Mouse (Mus musculus): Measurements from ENCODE around the gene Ctnnal1.
"Not testable (repeated sequence)": the region's sequence is repeated elsewhere in the genome, so short reads cannot be mapped to it uniquely, and the experiment has no call there.

Gene Ctnnal1

DNA sequence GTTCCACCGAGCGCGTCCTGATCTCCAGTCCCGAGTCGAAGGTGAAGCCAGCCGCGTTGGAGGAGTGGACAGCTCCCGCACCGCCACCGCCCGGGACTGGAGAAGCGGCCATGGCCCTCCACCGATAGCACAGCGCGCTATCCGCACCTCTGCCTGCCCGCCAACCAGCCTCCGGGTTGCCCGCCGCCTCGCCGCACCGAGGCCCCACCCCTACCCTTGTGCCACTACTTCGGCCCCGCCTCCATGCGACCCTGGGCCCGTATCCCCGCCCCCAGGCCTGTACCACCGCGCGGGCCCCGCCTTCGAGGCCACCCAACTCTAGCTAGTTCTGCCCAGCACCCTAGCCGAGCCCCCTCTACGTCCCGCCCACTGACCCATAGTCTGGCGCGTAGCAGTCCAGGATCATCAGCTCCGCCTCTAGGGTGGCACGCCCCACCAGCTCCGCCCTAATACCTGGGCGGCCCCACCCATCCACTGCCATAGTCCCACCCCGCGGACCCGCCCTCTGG lies at the start of gene Ctnnal1:
TSS of gene Ctnnal1 (minus strand) at position 186 of the 509 bp plus-strand sequence.
- peak; percentile 88 to 95 for DNase-seq

DNA sequence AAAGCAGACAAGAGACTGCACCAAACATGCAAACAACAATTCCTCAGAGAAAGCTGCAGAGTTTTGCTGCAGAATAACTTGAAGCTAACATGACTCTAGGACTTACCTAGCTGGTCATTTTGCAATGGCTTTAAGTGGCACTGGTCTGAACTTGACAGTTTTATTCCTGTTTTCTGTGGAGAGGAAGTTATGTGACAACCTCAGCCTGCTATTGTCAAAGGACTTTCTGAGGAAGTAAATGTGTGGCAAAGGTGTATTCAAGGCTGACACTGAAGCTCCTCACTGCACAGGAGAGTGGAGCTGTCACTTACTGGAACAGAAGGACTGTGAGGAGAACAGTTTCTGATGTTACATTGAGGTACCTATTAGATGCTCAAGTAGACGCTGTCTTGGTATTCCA lies 49.8 kb upstream of the Ctnnal1 start:
- no peak for DNase-seq

DNA sequence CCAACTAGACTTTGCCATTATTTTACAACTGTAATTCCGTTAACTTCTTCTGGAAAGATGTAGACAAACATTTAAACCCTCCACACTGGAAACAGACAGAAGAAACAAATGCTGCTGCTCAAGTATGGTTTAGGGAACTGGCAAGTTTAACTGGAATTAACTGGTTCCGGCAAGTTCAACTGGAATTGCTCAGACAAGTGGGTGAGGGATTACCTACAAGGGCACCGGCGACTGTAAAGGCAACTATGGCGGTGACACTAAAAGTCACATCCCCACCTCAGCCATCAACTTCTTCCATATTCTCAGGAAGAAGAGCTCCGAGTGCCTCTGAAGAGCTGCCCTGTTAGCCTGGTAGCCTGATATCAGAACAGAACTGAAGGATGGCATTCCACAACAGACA lies 49.4 kb upstream of the Ctnnal1 start:
- no peak for DNase-seq

DNA sequence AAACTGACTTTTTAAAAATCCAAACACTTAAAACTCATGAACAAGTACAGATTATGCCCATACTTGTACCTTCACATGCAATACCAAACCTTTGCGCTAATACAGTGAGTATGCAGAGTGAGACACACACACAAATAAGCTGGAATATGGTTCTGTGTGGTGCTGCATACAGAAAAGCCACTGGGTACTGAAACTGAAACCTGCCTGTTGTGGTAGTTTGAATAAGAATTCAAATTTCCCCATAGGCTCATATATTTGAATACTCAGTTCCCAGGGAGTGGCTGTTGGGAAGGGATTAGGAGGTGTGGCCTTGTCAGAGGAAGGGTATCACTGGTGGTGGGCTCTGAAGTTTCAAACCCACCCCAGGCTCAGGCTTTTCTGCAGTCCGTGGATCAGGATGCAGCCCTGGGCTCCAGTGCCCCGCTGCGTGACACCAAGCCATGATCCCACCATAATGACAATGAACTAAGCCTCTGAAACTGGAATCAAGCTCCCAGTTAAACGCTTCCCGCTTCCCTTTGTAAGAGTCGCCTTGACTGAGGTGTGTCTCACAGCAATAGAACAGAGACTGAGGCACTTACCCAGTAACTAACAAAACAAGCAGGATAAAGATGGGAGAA lies 47.5 kb upstream of the Ctnnal1 start:
- DNase-seq, result no peak

DNA sequence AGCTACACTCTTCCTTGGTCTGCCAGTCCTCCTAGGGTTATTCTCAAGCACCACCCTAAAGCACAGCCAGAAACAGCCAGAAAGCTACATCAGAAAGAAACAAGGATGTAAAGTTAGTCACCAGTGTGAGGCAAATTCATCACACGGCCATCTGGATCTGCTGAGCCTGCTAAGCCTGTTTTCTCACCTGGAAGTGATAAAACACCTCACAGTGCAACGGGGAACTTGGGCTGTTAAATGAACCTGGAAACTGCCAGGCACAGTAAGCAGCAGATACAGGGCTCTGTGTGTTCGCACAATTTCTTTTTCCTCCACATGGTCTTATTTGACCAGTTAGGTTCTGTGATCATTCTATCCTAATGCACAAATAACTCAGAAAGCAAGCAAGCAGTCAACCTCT lies 44.6 kb upstream of the Ctnnal1 start:
- DNase-seq, result no peak

DNA sequence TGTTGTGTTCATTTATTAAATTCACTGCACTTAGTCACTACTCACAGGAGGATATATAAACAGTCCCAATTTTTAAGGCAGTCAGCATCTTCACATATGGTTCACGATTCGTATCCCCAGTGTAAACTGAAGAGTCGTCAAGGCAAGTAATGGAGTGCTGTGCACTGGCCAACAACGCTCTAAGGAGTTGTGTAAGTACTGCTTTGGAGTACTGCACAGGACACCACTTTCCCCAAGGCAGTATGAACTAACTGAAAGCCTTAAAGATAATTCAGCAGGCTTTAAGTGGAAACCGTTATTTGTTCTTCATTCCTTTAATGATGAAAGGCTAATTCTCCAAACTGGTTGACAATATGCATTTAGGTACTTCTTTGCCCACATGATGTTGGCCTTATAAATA lies 42.7 kb upstream of the Ctnnal1 start:
- DNase-seq, result no peak

DNA sequence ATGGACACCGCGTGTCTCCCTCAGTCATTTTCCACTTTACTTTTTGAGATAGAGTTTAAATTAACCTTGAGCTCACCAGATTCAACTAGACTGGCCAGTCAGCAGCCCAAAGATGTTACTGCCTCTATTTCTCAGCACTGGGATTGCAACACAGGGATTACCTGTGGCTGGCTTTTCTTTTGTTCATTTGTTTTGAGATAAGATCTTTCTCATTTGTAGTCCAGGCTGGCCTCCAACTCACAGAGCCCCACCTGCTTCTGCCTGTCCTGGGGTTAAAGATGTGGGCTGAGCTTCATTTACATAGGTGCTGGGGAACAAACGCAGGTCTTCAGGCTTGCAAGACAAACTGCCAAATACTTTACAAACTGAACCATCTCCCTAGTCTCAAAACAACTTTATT lies 41.9 kb upstream of the Ctnnal1 start:
- no peak for DNase-seq

DNA sequence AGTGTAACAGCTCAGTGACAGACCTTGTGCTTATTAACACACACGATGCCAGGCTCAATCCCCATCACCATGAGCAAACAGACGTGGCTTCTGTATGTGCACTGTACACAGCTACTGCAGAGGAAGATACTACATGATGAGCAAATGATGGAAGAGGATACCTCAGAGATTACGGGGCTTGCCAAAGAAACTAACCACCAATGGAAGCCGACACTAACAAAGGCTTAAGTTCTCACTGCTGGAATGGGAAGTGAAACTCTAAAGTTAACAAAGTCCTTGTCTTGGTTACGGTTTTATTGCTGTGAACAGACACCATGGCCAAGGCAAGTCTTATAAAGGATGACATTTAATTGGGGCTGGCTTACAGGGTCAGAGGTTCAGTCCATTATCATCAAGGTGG lies 40.5 kb upstream of the Ctnnal1 start:
- DNase-seq, result no peak

DNA sequence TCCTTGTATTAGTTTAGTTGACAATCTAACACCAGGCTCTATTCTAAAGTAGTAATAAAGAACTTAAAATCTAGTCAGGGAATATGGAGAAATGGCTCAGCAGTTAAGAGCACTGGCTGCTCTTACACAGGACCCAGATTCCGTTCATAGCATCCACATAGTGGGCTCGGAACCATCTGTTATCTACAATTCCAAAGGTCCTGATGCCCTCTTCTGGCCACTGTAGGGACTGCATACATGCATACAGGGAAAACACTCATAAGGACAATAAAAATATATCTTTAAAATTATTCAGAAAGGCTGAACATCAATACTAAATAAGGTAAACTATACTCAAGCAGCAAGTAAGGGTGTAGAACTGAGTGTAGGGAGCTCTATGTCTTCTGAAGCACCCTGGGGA lies 36.7 kb upstream of the Ctnnal1 start:
- DNase-seq, result peak in 1 of 2 experiments; percentile 35

DNA sequence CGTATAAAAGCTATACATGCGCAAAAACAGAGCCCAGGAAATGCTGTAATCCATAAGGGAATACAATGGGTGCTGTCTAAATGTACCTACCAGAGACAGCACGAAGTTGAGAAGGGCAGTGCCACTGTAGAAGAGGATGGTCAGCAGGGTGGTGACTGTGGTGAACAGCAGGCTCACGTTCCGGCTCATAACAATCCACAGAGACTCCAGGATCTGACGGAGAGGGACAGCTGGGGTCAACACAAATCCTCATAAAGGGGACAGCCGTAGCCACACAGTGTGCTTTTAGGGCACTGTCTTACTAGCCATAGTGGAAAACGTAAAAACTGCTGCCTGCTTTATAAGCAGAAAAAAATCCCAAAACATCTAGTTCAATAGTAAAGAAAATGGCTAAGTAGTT lies 34.2 kb upstream of the Ctnnal1 start:
- DNase-seq, result no peak

DNA sequence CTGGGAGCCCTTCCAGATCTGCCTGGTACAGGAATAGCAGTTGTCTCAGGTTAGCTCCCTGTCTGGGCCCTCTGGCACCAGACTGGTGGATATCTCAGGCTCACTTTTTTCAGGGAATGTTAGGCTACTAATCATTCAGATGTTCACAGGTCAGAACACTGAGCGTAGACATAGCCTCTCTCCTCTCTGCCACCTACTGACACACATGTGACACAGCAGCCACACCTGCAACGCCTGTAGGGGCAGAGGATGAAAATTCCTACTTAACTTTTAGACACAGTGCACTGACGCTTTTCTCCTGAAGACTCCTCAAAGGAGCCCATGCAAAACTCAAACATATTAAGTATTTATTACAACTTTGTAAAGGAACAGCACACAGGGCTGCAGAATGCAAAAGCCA lies 32.5 kb upstream of the Ctnnal1 start:
- no peak for DNase-seq

DNA sequence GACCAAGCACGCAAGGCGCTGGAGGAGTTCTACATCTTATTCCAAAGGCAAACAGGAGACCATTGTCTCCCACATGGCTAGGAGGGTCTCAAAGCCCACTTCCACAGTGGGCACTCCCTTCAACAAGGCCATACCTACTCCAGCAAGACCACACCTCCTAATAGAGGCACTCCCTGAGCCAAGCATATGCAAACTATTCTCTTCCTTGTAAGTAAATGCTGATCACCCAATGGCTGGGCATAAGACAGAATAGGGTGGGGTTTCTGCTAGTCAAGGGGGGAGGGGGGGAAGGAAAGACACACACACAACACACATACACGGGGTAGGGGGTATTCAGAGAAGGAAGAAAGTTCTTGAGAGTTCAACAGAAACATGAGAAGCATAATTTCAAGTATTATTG lies 29.2 kb upstream of the Ctnnal1 start:
- no peak for DNase-seq

DNA sequence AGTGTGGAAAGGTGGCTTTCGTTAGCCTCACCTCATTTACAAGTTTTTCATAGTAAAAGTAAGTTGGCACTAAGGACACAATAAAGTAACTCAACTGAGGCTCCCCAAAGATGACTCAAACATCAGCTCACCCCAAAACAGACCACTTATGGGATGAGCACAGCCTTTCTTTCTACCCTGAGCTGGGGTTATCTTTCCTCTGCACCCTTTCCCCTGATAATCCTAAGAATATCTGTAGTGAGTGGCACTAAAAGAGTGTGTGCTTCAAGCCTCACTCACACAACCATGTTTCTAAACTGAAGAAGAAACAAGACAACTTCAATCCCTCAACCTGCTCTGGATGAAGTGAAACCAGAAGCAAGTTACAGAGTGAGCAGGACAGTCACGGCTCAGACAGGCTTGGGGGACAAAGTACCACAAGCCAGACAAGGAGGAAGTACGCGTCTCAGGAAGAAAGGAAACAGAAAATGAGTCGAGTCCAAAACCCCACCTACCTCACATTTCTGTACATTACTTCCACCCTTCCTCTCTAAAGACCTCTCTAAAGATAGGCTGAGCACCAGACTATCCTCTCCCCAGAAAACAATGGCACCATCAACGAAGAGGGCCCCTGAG lies 27.6 kb upstream of the Ctnnal1 start:
- DNase-seq, result no peak

DNA sequence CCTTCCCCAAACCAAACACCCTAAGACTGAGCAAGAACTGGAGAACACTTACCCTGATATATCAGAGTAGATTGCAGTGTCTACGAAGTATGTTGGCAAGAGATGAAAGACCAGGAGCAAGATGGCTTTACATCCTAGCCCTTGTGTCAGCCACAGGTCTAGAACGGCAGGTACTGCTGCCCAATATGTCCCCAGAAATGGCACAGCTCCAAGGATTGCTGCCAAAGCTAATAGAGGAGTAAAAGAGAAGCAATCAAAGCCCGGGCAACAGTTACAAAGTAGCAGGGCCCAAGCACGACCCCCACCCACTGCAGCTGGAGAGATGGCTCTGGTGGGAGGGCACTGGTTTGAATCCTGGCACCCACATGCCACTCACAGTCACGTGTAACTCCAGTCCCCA lies 23.5 kb upstream of the Ctnnal1 start:
- peak; percentile 55 to 69 for DNase-seq

DNA sequence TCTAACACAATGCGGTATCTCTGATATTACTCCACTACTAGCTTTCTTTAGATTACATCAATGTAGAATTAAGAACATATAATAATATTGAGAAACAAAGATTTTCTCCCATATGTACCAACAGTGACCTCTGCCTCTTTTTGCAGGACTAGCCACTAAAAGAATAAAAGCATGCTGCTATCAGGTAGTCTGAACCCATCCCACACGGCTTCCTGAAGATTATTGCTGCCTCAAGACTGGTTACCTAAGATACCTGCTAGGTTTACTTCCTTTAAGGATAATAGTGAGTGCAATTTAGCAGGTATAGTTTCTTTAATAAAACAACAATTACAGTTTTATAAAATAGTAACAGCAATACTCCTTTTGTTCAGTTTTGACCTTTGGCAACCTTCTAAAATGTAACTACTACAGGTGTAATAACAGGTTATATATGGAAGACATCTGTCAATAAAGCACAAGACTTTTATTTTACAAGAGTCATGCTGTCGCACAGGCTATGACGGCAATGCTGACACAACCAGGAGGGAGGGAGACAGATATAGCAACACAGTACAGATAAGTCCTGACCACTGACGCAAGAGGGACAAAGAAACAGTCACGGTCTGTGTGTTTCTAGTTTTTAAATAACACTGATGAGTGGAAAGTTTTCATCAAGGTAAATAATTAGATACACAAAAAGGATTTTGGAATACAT lies 21.4 kb upstream of the Ctnnal1 start:
- DNase-seq, result no peak

DNA sequence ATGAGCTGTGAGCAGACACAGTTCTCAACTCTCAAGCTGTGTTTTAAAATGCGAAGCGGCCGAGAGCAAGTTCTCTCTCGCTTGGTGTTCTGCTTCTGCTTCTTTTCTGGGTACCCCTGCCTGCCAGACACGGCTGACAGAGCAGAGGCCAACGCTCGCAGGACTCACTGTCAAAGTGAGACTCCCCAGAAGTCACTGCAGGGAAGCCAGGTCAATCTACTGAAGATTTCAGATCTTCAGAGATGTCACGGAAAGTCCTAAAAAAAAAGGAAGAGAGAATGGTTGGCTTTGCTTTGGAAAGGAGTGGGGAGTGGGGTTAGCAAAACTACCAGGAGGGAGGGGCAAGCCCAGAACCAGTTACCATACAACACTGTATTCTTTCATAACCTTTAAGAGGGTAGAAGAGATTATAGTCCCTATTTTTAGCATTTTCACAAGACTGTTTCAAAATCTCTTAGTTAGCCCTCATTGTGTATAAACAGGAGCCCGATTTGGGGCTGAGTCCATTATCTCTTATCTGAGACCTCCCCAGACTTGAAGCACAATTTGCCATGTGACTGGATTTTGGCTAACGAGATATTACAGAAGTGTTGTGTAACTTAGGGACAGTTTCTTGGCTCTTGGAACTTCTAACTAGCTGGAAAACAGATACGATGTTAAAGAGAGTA lies 15.2 kb upstream of the Ctnnal1 start:
- no peak for DNase-seq

DNA sequence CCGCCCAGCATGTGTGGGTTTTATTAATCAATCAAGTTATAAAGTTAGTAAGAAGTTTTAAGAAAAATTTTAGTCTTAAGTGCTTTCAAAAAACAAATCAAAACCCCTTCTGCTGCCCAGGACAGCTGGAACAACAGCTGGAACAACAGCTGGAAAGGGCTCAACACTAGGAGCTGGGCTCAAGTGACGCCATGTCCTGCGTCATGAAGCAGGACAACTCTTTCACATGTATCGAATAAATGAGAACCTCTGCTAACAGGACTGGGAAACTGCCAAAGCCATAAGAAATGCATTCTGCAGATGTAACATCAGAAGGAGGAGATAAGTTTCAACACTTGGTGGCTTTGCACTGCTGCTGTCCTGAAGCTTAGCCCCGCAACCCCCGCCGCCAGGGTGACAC lies 14.0 kb upstream of the Ctnnal1 start:
- no peak for DNase-seq

DNA sequence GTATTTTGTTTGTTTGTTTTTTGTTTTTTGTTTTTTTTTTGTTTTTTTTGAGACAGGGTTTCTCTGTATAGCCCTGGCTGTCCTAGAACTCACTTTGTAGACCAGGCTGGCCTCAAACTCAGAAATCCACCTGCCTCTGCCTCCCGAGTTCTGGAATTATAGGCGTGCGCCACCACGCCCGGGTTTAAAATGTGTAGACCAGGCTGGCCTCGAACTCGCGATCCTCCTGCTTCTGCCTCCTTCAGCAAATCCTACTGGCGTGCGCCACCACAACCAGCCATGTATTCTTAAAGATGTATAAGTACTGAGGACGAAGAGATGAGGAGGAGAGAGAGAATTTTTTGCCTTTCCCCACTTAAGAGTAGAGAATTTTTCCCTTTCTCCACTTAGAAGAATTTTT lies 5.6 kb upstream of the Ctnnal1 start:
- not testable (repeated sequence) for DNase-seq

DNA sequence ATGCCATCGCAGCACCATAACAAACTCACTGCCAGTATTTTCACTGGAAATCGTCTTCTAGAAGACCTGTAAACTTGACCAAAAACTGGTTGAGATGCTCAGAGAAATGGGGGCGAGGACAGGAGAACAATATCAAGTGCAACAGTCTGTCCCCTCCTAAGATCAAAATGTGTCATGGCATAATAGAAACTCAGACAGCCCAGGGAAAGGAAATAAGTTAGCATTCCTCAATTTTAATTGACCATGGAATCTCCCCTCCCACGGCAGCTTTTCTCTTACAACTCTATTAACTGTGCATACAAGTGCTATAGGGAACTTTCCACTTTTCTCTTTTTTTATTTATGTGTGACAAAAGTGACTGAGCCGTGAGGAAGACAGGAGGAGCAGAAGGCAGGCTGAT lies 2.8 kb upstream of the Ctnnal1 start:
- no peak for DNase-seq

DNA sequence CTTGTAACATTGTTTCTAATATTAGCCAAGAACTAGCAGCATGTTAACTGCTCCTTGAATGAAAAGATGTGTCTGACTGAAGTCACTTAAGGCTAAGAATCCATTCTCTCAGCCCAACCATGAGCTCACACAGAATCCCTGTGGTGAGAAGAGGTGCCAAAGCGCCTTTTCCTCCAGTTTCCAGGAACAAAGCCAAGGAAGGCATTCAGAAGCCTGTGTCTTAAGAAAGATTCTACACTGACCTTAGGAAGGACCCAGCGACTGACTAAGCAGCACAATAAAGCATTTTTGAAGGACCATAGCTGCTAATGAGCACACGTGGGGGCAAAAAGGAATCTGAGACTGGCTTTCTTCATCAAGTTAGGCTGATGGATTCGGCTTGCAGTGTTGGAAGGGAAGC lies 983 bp upstream of the Ctnnal1 start:
- peak; percentile 40 to 43 for DNase-seq

DNA sequence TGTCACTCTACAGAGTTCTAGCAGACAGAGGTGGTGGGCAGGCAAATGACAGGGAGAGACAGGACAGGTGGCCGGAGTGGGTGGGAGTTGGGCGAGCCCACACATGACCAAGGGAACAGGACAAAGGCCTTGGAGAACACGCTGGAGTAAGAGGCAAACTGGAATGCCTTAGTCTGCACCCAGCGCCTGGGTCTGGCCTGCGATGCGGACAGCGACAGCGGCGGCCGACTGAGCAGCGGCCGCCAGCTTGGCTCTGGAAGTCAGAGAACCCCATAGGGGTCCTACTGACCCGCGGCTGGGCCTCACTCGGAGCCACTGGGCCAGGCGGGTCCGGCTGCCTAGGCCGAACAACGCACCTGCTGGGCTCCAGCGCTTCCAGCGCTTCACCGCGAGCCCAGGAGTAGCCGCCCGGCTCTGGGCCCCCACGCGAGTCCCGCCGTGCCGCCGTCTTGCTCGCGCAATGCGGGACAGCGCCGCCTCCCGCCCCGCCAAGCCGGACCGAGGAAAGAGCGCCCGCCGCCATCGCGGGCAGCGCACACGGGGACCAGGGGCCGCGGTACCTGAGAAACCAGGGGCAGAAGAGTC lies 479 bp downstream of the Ctnnal1 start:
- peak in 1 of 2 experiments; percentile 46 for DNase-seq

DNA sequence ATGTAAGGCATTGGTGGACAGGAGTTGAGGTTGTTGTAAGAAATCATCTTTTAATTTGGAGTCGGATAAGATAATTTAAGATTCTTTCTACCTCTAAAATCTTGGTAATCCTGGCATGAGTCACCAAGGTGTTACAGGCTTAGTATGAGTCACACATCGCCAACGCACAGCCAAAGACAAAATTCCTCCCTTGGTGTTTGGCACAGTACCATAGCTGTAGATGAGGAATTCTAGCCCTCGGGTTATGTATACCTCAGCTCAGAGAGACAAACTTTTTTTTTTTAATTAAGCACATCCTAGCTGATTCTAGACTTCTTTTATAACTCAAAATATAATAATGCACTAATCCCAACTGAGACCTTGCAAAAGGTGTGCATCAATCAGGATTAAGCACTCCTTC lies 972 bp downstream of the Ctnnal1 start:
- peak in 1 of 2 experiments; percentile 31 for DNase-seq

DNA sequence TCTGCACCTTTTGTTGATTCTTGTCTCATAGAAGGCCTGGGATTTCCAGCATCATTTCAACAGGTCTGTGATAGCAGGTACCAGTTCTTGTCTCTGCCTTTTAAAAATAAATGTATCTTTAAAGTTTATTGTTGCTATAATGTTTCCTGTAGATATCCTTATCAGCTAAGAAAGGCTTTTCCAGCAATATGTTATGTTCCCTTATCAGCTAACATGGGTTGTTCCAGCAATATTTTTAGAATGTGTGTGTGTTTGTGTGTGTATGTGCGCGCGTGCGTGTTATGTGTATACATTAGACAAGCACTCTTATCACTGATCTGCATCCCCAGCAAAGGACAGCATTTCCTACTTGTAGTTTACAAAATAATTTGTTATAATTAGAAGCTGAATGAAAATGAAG lies 3.4 kb downstream of the Ctnnal1 start:
- DNase-seq, result no peak

Data from cerebellum, postnatal 14 days (tissue).